Mouse (Mus musculus): ENCODE measurements around the gene Spag8.

The Spag8 gene

GRCm38 (mm10) chr4:43653161-43654015 is at the start of gene Spag8:
Spag8 (minus strand) TSS chr4:43653594.
- DNase-seq (ENCODE audit: low spot score in 2 of 2), result peak in 1 of 2 experiments; percentile 29

GRCm38 (mm10) chr4:43700707-43701106 is 47.3 kb upstream of the Spag8 start, which contains the start of gene Olfr70:
Olfr70 (minus strand) TSS chr4:43700807.
- no peak for DNase-seq (ENCODE audit: low spot score in 2 of 2)

- DNase-seq (ENCODE audit: low spot score in 2 of 2), result peak in 1 of 2 experiments; percentile 32
Measured at GRCm38 (mm10) chr4:43696561-43696960, 43.2 kb upstream of the Spag8 start.

GRCm38 (mm10) chr4:43695249-43695671 is 41.9 kb upstream of the Spag8 start:
- no peak for DNase-seq (ENCODE audit: low spot score in 2 of 2)

GRCm38 (mm10) chr4:43694439-43695248 is 41.2 kb upstream of the Spag8 start:
- DNase-seq (ENCODE audit: low spot score in 2 of 2), result no peak

- no peak for DNase-seq (ENCODE audit: low spot score in 2 of 2)
Measured at GRCm38 (mm10) chr4:43693806-43694241, 40.4 kb upstream of the Spag8 start.

- no peak for DNase-seq (ENCODE audit: low spot score in 2 of 2)
Measured at GRCm38 (mm10) chr4:43691026-43691425, 37.6 kb upstream of the Spag8 start.

GRCm38 (mm10) chr4:43690021-43690420 is 36.6 kb upstream of the Spag8 start:
- DNase-seq (ENCODE audit: low spot score in 2 of 2), result no peak

- no peak for DNase-seq (ENCODE audit: low spot score in 2 of 2)
Measured at GRCm38 (mm10) chr4:43679416-43680043, 26.1 kb upstream of the Spag8 start.

GRCm38 (mm10) chr4:43678541-43678940 is 25.1 kb upstream of the Spag8 start:
- DNase-seq (ENCODE audit: low spot score in 2 of 2), result no peak

GRCm38 (mm10) chr4:43675608-43676007 is 22.2 kb upstream of the Spag8 start:
- no peak for DNase-seq (ENCODE audit: low spot score in 2 of 2)

- DNase-seq (ENCODE audit: low spot score in 2 of 2), result no peak
Measured at GRCm38 (mm10) chr4:43674974-43675373, 21.6 kb upstream of the Spag8 start.

- no peak for DNase-seq (ENCODE audit: low spot score in 2 of 2)
Measured at GRCm38 (mm10) chr4:43673703-43674102, 20.3 kb upstream of the Spag8 start.

GRCm38 (mm10) chr4:43672070-43672469 is 18.7 kb upstream of the Spag8 start:
- peak; percentile 76 to 87 for DNase-seq (ENCODE audit: low spot score in 2 of 2)

GRCm38 (mm10) chr4:43669428-43669794 is 16.0 kb upstream of the Spag8 start:
- peak in 1 of 2 experiments; percentile 29 for DNase-seq (ENCODE audit: low spot score in 2 of 2)

GRCm38 (mm10) chr4:43668782-43669427 is 15.5 kb upstream of the Spag8 start, which contains the start of the genes Tmem8b and Fam221b:
Tmem8b (plus strand) TSS chr4:43668971.
Fam221b (minus strand) TSS chr4:43669145.
- DNase-seq (ENCODE audit: low spot score in 2 of 2), result peak; percentile 79 to 89

- DNase-seq (ENCODE audit: low spot score in 2 of 2), result no peak
Measured at GRCm38 (mm10) chr4:43666412-43666811, 13.0 kb upstream of the Spag8 start.

- no peak for DNase-seq (ENCODE audit: low spot score in 2 of 2)
Measured at GRCm38 (mm10) chr4:43657146-43657545, 3.8 kb upstream of the Spag8 start.

- DNase-seq (ENCODE audit: low spot score in 2 of 2), result peak; percentile 75 to 92
Measured at GRCm38 (mm10) chr4:43656339-43657109, 3.1 kb upstream of the Spag8 start, which contains the start of gene Hint2. Hint2 (minus strand) TSS chr4:43656466.

- DNase-seq (ENCODE audit: low spot score in 2 of 2), result no peak
Measured at GRCm38 (mm10) chr4:43655656-43656338, 2.4 kb upstream of the Spag8 start.

Data from cerebellum, postnatal 4 days (tissue).